Mouse (Mus musculus): ENCODE measurements around the gene Mfsd4b4. TPM values are rescaled to one million over a fixed set of nuclear protein-coding genes. Genes with fewer than 3 reads are reported as not detected.

Gene Mfsd4b4
- polyA plus RNA-seq, 1 experiment from 2014 or later = 5.6 TPM

GRCm38 (mm10) chr10:39888621-39889020, 10.4 kb downstream of the Mfsd4b4 start:
- no peaks in the 10 kb centered on the region for H3K36me3 ChIP-seq
- H3K27ac ChIP-seq = no peak overlapping the region
- no peak overlapping the region for H3K9ac ChIP-seq
- no peak overlapping the region for H3K4me3 ChIP-seq
- no peak overlapping the region for H3K4me2 ChIP-seq
- 44% methylated on average over 3 of the region's 3 CpGs for WGBS
- no peaks in the 10 kb centered on the region for H3K4me1 ChIP-seq
- H3K9me3 ChIP-seq = no peaks in the 10 kb centered on the region
- ATAC-seq (ENCODE audit: borderline replicate concordance, extremely low read depth, low FRiP score, low TSS enrichment) = no peak
- no peaks in the 10 kb centered on the region for H3K27me3 ChIP-seq

- 88% methylated on average over 2 of the region's 2 CpGs for WGBS
- no peaks in the 10 kb centered on the region for H3K4me1 ChIP-seq
- no peaks in the 10 kb centered on the region for H3K27me3 ChIP-seq
- peaks cover 63% of the 10 kb centered on the region for H3K36me3 ChIP-seq
- no peaks in the 10 kb centered on the region for H3K9me3 ChIP-seq
- H3K9ac ChIP-seq = no peak overlapping the region
- H3K27ac ChIP-seq = no peak overlapping the region
- no peak overlapping the region for H3K4me3 ChIP-seq
- ATAC-seq (ENCODE audit: borderline replicate concordance, extremely low read depth, low FRiP score, low TSS enrichment) = no peak
- H3K4me2 ChIP-seq = no peak overlapping the region
These were observed 33.5 kb downstream of the Mfsd4b4 start for GRCm38 (mm10) chr10:39865509-39865908.

DNA sequence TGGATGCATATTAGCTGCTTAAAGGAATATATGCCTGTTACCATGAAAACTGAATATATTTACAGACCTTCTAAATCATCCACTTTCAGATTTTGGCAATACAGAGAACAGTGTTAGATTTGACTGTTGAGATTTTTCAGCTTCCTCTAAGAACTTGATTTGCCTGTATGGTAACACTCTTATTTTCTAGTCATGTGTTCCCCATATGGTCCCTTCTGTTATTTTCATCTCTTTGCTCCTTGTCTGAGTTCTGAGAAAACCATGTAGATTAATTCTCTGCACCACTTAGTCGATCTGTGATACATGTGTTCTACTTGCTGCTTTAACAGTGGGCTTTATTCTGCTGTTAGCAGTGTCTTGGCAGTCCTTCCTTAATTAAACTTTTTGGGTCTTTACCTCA, 56.4 kb downstream of the Mfsd4b4 start:
- H3K4me2 ChIP-seq = no peak overlapping the region
- H3K4me3 ChIP-seq = no peak overlapping the region
- H3K36me3 ChIP-seq = peaks cover 49% of the 10 kb centered on the region
- no peaks in the 10 kb centered on the region for H3K27me3 ChIP-seq
- no peaks in the 10 kb centered on the region for H3K9me3 ChIP-seq
- H3K9ac ChIP-seq = no peak overlapping the region
- H3K4me1 ChIP-seq = no peaks in the 10 kb centered on the region
- WGBS = 75% methylated on average over 1 of the region's 1 CpGs
- ATAC-seq (ENCODE audit: borderline replicate concordance, extremely low read depth, low FRiP score, low TSS enrichment) = no peak
- no peak overlapping the region for H3K27ac ChIP-seq

Other genes starting within 250 kb of the Mfsd4b4 start
- 17.3 and 18.1 TPM in 2 replicates for gene Rev3l, start 167.1 kb downstream of the Mfsd4b4 start, polyA plus RNA-seq (2015; fragmentation: Nextera tagmentation; extraction: Ambion mirVana)
- gene Mfsd4b2, start 27.7 kb upstream of the Mfsd4b4 start, polyA plus RNA-seq (2015; fragmentation: Nextera tagmentation; extraction: Ambion mirVana) = not detected in 2 replicates
- 0.20 and 0.55 TPM in 2 replicates for gene Mfsd4b3, start 60.9 kb upstream of the Mfsd4b4 start, polyA plus RNA-seq (2015; fragmentation: Nextera tagmentation; extraction: Ambion mirVana)
- gene Mfsd4b5, start 87.4 kb upstream of the Mfsd4b4 start, polyA plus RNA-seq (2015; fragmentation: Nextera tagmentation; extraction: Ambion mirVana) = 0.15 TPM in 1 of 2 replicates, not detected in the other
- 0.21 TPM in 1 of 2 replicates, not detected in the other for gene Mfsd4b1, start 126.0 kb upstream of the Mfsd4b4 start, polyA plus RNA-seq (2015; fragmentation: Nextera tagmentation; extraction: Ambion mirVana)
- 5.1 and 6.8 TPM in 2 replicates for gene Slc16a10, start 243.0 kb upstream of the Mfsd4b4 start, polyA plus RNA-seq (2015; fragmentation: Nextera tagmentation; extraction: Ambion mirVana)

Data from lung, embryonic 15.5 days (tissue).